Mouse (Mus musculus): ENCODE data around the gene Ncl. TPM values are rescaled to one million over a fixed set of nuclear protein-coding genes. Genes with fewer than 3 reads are reported as not detected.

Gene Ncl
- 139 and 140 TPM in 2 replicates for polyA plus RNA-seq (2015; fragmentation: Nextera tagmentation; extraction: Ambion mirVana)

- no peak for TF ChIP-seq CTCF (IDR thresholded peaks at IDR 0.05)
- TF ChIP-seq EP300 (IDR thresholded peaks at IDR 0.05): no peak
- Histone ChIP-seq H3K9me3 (ENCODE audit: low read length) (no peaks in the 10 kb centered on the region), H3K27ac (ENCODE audit: low read length) (peak within 1 kb of the TSS; percentile 100), H3K9ac (replicated peaks; ENCODE audit: low read depth) (peak within 1 kb of the TSS; percentile 94), H3K36me3 (ENCODE audit: insufficient read depth, low read length) (peaks cover 20% of the 10 kb centered on the region; the same call in 1 of the 2 replicates), H3K4me3 (ENCODE audit: low read depth, low read length) (peak within 1 kb of the TSS; percentile 87), H3K27me3 (replicated peaks; ENCODE audit: insufficient read depth, low read length) (no peaks in the 10 kb centered on the region), H3K4me1 (ENCODE audit: insufficient read depth, low read depth, low read length) (no peaks in the 10 kb centered on the region; the same call in 1 of the 2 replicates), H3K4me2 (replicated peaks; ENCODE audit: low read depth, low read length) (peak within 1 kb of the TSS; percentile 93)
- WGBS: 1% methylated on average over 93 of the region's 102 CpGs
- ATAC-seq: peak; percentile 97
- DNase-seq (ENCODE audit: low spot score): peak; percentile 99
These were observed at the start of gene Ncl for GRCm38 (mm10) chr1:86358906-86359797. Gene Ncl, minus strand, starts transcription at chr1:86359400.

- Histone ChIP-seq H3K27me3 (replicated peaks; ENCODE audit: insufficient read depth, low read length) (no peaks in the 10 kb centered on the region), H3K36me3 (ENCODE audit: insufficient read depth, low read length) (no peaks in the 10 kb centered on the region), H3K9me3 (ENCODE audit: low read length) (no peaks in the 10 kb centered on the region), H3K4me3 (ENCODE audit: low read depth, low read length) (no peak overlapping the region), H3K4me2 (replicated peaks; ENCODE audit: low read depth, low read length) (no peak overlapping the region), H3K27ac (ENCODE audit: low read length) (no peak overlapping the region), H3K4me1 (ENCODE audit: insufficient read depth, low read depth, low read length) (no peaks in the 10 kb centered on the region), H3K9ac (replicated peaks; ENCODE audit: low read depth) (no peak overlapping the region)
- no peak for ATAC-seq
- TF ChIP-seq CTCF (IDR thresholded peaks at IDR 0.05) (no peak), EP300 (IDR thresholded peaks at IDR 0.05) (no peak)
- DNase-seq (ENCODE audit: low spot score): no peak
- WGBS: 89% methylated on average over 10 of the region's 10 CpGs
These were observed 49.3 kb upstream of the Ncl start for GRCm38 (mm10) chr1:86408515-86408914.

GRCm38 (mm10) chr1:86406914-86407313 lies 47.7 kb upstream of the Ncl start:
- 45% methylated on average over 8 of the region's 8 CpGs for WGBS
- ATAC-seq (peak; percentile 62), DNase-seq (ENCODE audit: low spot score) (peak; percentile 54)
- Histone ChIP-seq H3K27ac (ENCODE audit: low read length) (peak overlapping the region; percentile 16; the same call in 1 of the 2 replicates), H3K4me2 (replicated peaks; ENCODE audit: low read depth, low read length) (no peak overlapping the region), H3K9me3 (ENCODE audit: low read length) (no peaks in the 10 kb centered on the region), H3K9ac (replicated peaks; ENCODE audit: low read depth) (no peak overlapping the region), H3K4me3 (ENCODE audit: low read depth, low read length) (no peak overlapping the region), H3K27me3 (replicated peaks; ENCODE audit: insufficient read depth, low read length) (no peaks in the 10 kb centered on the region), H3K4me1 (ENCODE audit: insufficient read depth, low read depth, low read length) (no peaks in the 10 kb centered on the region), H3K36me3 (ENCODE audit: insufficient read depth, low read length) (no peaks in the 10 kb centered on the region)
- no peak for TF ChIP-seq CTCF (IDR thresholded peaks at IDR 0.05)
- no peak for TF ChIP-seq EP300 (IDR thresholded peaks at IDR 0.05)

GRCm38 (mm10) chr1:86406313-86406712 lies 47.1 kb upstream of the Ncl start:
- H3K9me3 ChIP-seq (ENCODE audit: low read length): no peaks in the 10 kb centered on the region
- H3K9ac ChIP-seq (replicated peaks; ENCODE audit: low read depth): no peak overlapping the region
- ATAC-seq (peak; percentile 25; the same call in 1 of the 2 replicates), DNase-seq (ENCODE audit: low spot score) (peak; percentile 41)
- no peak overlapping the region for H3K4me3 ChIP-seq (ENCODE audit: low read depth, low read length)
- H3K27me3 ChIP-seq (replicated peaks; ENCODE audit: insufficient read depth, low read length): no peaks in the 10 kb centered on the region
- no peak for TF ChIP-seq EP300 (IDR thresholded peaks at IDR 0.05)
- no peak for TF ChIP-seq CTCF (IDR thresholded peaks at IDR 0.05)
- H3K27ac ChIP-seq (ENCODE audit: low read length): peak overlapping the region; percentile 16; the same call in 1 of the 2 replicates
- no peaks in the 10 kb centered on the region for H3K36me3 ChIP-seq (ENCODE audit: insufficient read depth, low read length)
- H3K4me2 ChIP-seq (replicated peaks; ENCODE audit: low read depth, low read length): no peak overlapping the region
- WGBS: 47% methylated on average over 4 of the region's 4 CpGs
- no peaks in the 10 kb centered on the region for H3K4me1 ChIP-seq (ENCODE audit: insufficient read depth, low read depth, low read length)

GRCm38 (mm10) chr1:86404834-86405233 lies 45.6 kb upstream of the Ncl start:
- H3K4me2 ChIP-seq (replicated peaks; ENCODE audit: low read depth, low read length): no peak overlapping the region
- ATAC-seq (no peak), DNase-seq (ENCODE audit: low spot score) (no peak)
- H3K4me1 ChIP-seq (ENCODE audit: insufficient read depth, low read depth, low read length): no peaks in the 10 kb centered on the region
- H3K9me3 ChIP-seq (ENCODE audit: low read length): no peaks in the 10 kb centered on the region
- no peak overlapping the region for H3K4me3 ChIP-seq (ENCODE audit: low read depth, low read length)
- no peak for TF ChIP-seq EP300 (IDR thresholded peaks at IDR 0.05)
- peak; percentile 74 for TF ChIP-seq CTCF (IDR thresholded peaks at IDR 0.05)
- 56% methylated on average over 5 of the region's 5 CpGs for WGBS
- H3K27me3 ChIP-seq (replicated peaks; ENCODE audit: insufficient read depth, low read length): no peaks in the 10 kb centered on the region
- H3K36me3 ChIP-seq (ENCODE audit: insufficient read depth, low read length): no peaks in the 10 kb centered on the region
- H3K9ac ChIP-seq (replicated peaks; ENCODE audit: low read depth): no peak overlapping the region
- no peak overlapping the region for H3K27ac ChIP-seq (ENCODE audit: low read length)

GRCm38 (mm10) chr1:86400096-86400754 lies 41.0 kb upstream of the Ncl start:
- ATAC-seq (no peak), DNase-seq (ENCODE audit: low spot score) (no peak)
- no peak for TF ChIP-seq EP300 (IDR thresholded peaks at IDR 0.05)
- no peak for TF ChIP-seq CTCF (IDR thresholded peaks at IDR 0.05)
- no peaks in the 10 kb centered on the region for H3K4me1 ChIP-seq (ENCODE audit: insufficient read depth, low read depth, low read length)
- no peaks in the 10 kb centered on the region for H3K9me3 ChIP-seq (ENCODE audit: low read length)
- H3K36me3 ChIP-seq (ENCODE audit: insufficient read depth, low read length): no peaks in the 10 kb centered on the region
- no peak overlapping the region for H3K9ac ChIP-seq (replicated peaks; ENCODE audit: low read depth)
- no peaks in the 10 kb centered on the region for H3K27me3 ChIP-seq (replicated peaks; ENCODE audit: insufficient read depth, low read length)
- 44% methylated on average over 8 of the region's 8 CpGs for WGBS
- H3K27ac ChIP-seq (ENCODE audit: low read length): no peak overlapping the region
- no peak overlapping the region for H3K4me3 ChIP-seq (ENCODE audit: low read depth, low read length)
- H3K4me2 ChIP-seq (replicated peaks; ENCODE audit: low read depth, low read length): no peak overlapping the region
